Mouse (Mus musculus): ENCODE results near the gene Spag5. TPM values are rescaled to one million over a fixed set of nuclear protein-coding genes. Genes with fewer than 3 reads are reported as not detected.

Spag5 gene
- polyA plus RNA-seq, 1 experiment, result 91.6 TPM

- Histone ChIP-seq H3K27ac (ENCODE audit: control insufficient read depth, insufficient read depth, low read depth, low read length, poor library complexity) (no peak overlapping the region), H3K4me3 (replicated peaks; ENCODE audit: control insufficient read depth, low read depth, low read length) (no peak overlapping the region), H3K4me1 (ENCODE audit: control insufficient read depth, insufficient read depth, low read length) (no peaks in the 10 kb centered on the region)
- TF ChIP-seq POLR2A (IDR thresholded peaks at IDR 0.05; ENCODE audit: borderline replicate concordance, control insufficient read depth, low read depth, low read length), result no peak
- no peak for TF ChIP-seq CTCF (IDR thresholded peaks at IDR 0.05; ENCODE audit: control insufficient read depth, insufficient read depth, low read length)
- WGBS, result 67% methylated on average over 2 of the region's 2 CpGs
These were observed 59.4 kb downstream of the Spag5 start for GRCm38 (mm10) chr11:78360789-78361131.

GRCm38 (mm10) chr11:78363309-78364007 lies 62.1 kb downstream of the Spag5 start:
- WGBS, result 69% methylated on average over 13 of the region's 13 CpGs
- H3K4me1 ChIP-seq (ENCODE audit: control insufficient read depth, insufficient read depth, low read length), result no peaks in the 10 kb centered on the region
- no peak overlapping the region for H3K4me3 ChIP-seq (replicated peaks; ENCODE audit: control insufficient read depth, low read depth, low read length)
- no peak overlapping the region for H3K27ac ChIP-seq (ENCODE audit: control insufficient read depth, insufficient read depth, low read depth, low read length, poor library complexity)
- TF ChIP-seq POLR2A (IDR thresholded peaks at IDR 0.05; ENCODE audit: borderline replicate concordance, control insufficient read depth, low read depth, low read length), result no peak
- no peak for TF ChIP-seq CTCF (IDR thresholded peaks at IDR 0.05; ENCODE audit: control insufficient read depth, insufficient read depth, low read length)

- WGBS, result 68% methylated on average over 8 of the region's 8 CpGs
- Histone ChIP-seq H3K27ac (ENCODE audit: control insufficient read depth, insufficient read depth, low read depth, low read length, poor library complexity) (no peak overlapping the region), H3K4me1 (ENCODE audit: control insufficient read depth, insufficient read depth, low read length) (no peaks in the 10 kb centered on the region), H3K4me3 (replicated peaks; ENCODE audit: control insufficient read depth, low read depth, low read length) (no peak overlapping the region)
- TF ChIP-seq POLR2A (IDR thresholded peaks at IDR 0.05; ENCODE audit: borderline replicate concordance, control insufficient read depth, low read depth, low read length) (no peak), CTCF (IDR thresholded peaks at IDR 0.05; ENCODE audit: control insufficient read depth, insufficient read depth, low read length) (no peak)
These were observed 62.8 kb downstream of the Spag5 start for GRCm38 (mm10) chr11:78364103-78364502.

GRCm38 (mm10) chr11:78367456-78368225 lies 66.3 kb downstream of the Spag5 start:
- TF ChIP-seq POLR2A (IDR thresholded peaks at IDR 0.05; ENCODE audit: borderline replicate concordance, control insufficient read depth, low read depth, low read length), result no peak
- no peak for TF ChIP-seq CTCF (IDR thresholded peaks at IDR 0.05; ENCODE audit: control insufficient read depth, insufficient read depth, low read length)
- H3K4me3 ChIP-seq (replicated peaks; ENCODE audit: control insufficient read depth, low read depth, low read length), result no peak overlapping the region
- no peak overlapping the region for H3K27ac ChIP-seq (ENCODE audit: control insufficient read depth, insufficient read depth, low read depth, low read length, poor library complexity)
- no peaks in the 10 kb centered on the region for H3K4me1 ChIP-seq (ENCODE audit: control insufficient read depth, insufficient read depth, low read length)
- 90% methylated on average over 15 of the region's 15 CpGs for WGBS

GRCm38 (mm10) chr11:78370389-78370788 lies 69.1 kb downstream of the Spag5 start:
- TF ChIP-seq POLR2A (IDR thresholded peaks at IDR 0.05; ENCODE audit: borderline replicate concordance, control insufficient read depth, low read depth, low read length) (no peak), CTCF (IDR thresholded peaks at IDR 0.05; ENCODE audit: control insufficient read depth, insufficient read depth, low read length) (no peak)
- Histone ChIP-seq H3K4me1 (ENCODE audit: control insufficient read depth, insufficient read depth, low read length) (no peaks in the 10 kb centered on the region), H3K27ac (ENCODE audit: control insufficient read depth, insufficient read depth, low read depth, low read length, poor library complexity) (no peak overlapping the region), H3K4me3 (replicated peaks; ENCODE audit: control insufficient read depth, low read depth, low read length) (no peak overlapping the region)
- 30% methylated on average over 1 of the region's 1 CpGs for WGBS

- no peak overlapping the region for H3K4me3 ChIP-seq (replicated peaks; ENCODE audit: control insufficient read depth, low read depth, low read length)
- 83% methylated on average over 11 of the region's 11 CpGs for WGBS
- TF ChIP-seq POLR2A (IDR thresholded peaks at IDR 0.05; ENCODE audit: borderline replicate concordance, control insufficient read depth, low read depth, low read length) (no peak), CTCF (IDR thresholded peaks at IDR 0.05; ENCODE audit: control insufficient read depth, insufficient read depth, low read length) (no peak)
- no peak overlapping the region for H3K27ac ChIP-seq (ENCODE audit: control insufficient read depth, insufficient read depth, low read depth, low read length, poor library complexity)
- no peaks in the 10 kb centered on the region for H3K4me1 ChIP-seq (ENCODE audit: control insufficient read depth, insufficient read depth, low read length)
These were observed 70.4 kb downstream of the Spag5 start for GRCm38 (mm10) chr11:78371711-78372110.

Other genes starting within 250 kb of the Spag5 start
- 9.8 and 16.3 TPM in 2 replicates for gene Eral1, start 221.1 kb upstream of the Spag5 start, polyA plus RNA-seq (2011; ENCODE audit: insufficient read depth, insufficient read length, low replicate concordance, missing spikeins)
- 5.3 and 12.3 TPM in 2 replicates for gene Fam222b, start 206.9 kb upstream of the Spag5 start, polyA plus RNA-seq (2011; ENCODE audit: insufficient read depth, insufficient read length, low replicate concordance, missing spikeins)
- 20.6 and 30.0 TPM in 2 replicates for gene Traf4, start 135.9 kb upstream of the Spag5 start, polyA plus RNA-seq (2011; ENCODE audit: insufficient read depth, insufficient read length, low replicate concordance, missing spikeins)
- 10.4 and 17.8 TPM in 2 replicates for gene Nek8, start 124.9 kb upstream of the Spag5 start, polyA plus RNA-seq (2011; ENCODE audit: insufficient read depth, insufficient read length, low replicate concordance, missing spikeins)
- gene Tlcd1, start 124.8 kb upstream of the Spag5 start, polyA plus RNA-seq (2011; ENCODE audit: insufficient read depth, insufficient read length, low replicate concordance, missing spikeins), result 48.0 and 66.6 TPM in 2 replicates
- 181 and 299 TPM in 2 replicates for gene Rpl23a, start 117.9 kb upstream of the Spag5 start, polyA plus RNA-seq (2011; ENCODE audit: insufficient read depth, insufficient read length, low replicate concordance, missing spikeins)
- gene Rab34, start 113.1 kb upstream of the Spag5 start, polyA plus RNA-seq (2011; ENCODE audit: insufficient read depth, insufficient read length, low replicate concordance, missing spikeins), result 5.2 and 8.6 TPM in 2 replicates
- 2.6 and 3.3 TPM in 2 replicates for gene Proca1, start 108.1 kb upstream of the Spag5 start, polyA plus RNA-seq (2011; ENCODE audit: insufficient read depth, insufficient read length, low replicate concordance, missing spikeins)
- gene Sdf2, start 55.8 kb upstream of the Spag5 start, polyA plus RNA-seq (2011; ENCODE audit: insufficient read depth, insufficient read length, low replicate concordance, missing spikeins), result 47.7 and 67.8 TPM in 2 replicates
- 15.1 and 30.7 TPM in 2 replicates for gene Supt6, start 55.5 kb upstream of the Spag5 start, polyA plus RNA-seq (2011; ENCODE audit: insufficient read depth, insufficient read length, low replicate concordance, missing spikeins)
- 25.9 and 50.3 TPM in 2 replicates for gene 2610507B11Rik, start 39.8 kb upstream of the Spag5 start, polyA plus RNA-seq (2011; ENCODE audit: insufficient read depth, insufficient read length, low replicate concordance, missing spikeins)
- 2.4 and 3.9 TPM in 2 replicates for gene BC030499, start 10.7 kb upstream of the Spag5 start, polyA plus RNA-seq (2011; ENCODE audit: insufficient read depth, insufficient read length, low replicate concordance, missing spikeins)
- gene Aldoc, start 21.4 kb downstream of the Spag5 start, polyA plus RNA-seq (2011; ENCODE audit: insufficient read depth, insufficient read length, low replicate concordance, missing spikeins), result 2.9 and 8.4 TPM in 2 replicates
- gene Pigs, start 26.9 kb downstream of the Spag5 start, polyA plus RNA-seq (2011; ENCODE audit: insufficient read depth, insufficient read length, low replicate concordance, missing spikeins), result 7.3 and 16.7 TPM in 2 replicates
- 35.6 and 71.9 TPM in 2 replicates for gene Unc119, start 42.0 kb downstream of the Spag5 start, polyA plus RNA-seq (2011; ENCODE audit: insufficient read depth, insufficient read length, low replicate concordance, missing spikeins)
- not detected in 2 replicates for gene Foxn1, start 85.0 kb downstream of the Spag5 start, polyA plus RNA-seq (2011; ENCODE audit: insufficient read depth, insufficient read length, low replicate concordance, missing spikeins)
- not detected in 2 replicates for gene Slc13a2, start 120.7 kb downstream of the Spag5 start, polyA plus RNA-seq (2011; ENCODE audit: insufficient read depth, insufficient read length, low replicate concordance, missing spikeins)
- 1.6 TPM in 1 of 2 replicates, not detected in the other for gene Slc46a1, start 164.2 kb downstream of the Spag5 start, polyA plus RNA-seq (2011; ENCODE audit: insufficient read depth, insufficient read length, low replicate concordance, missing spikeins)
- not detected in 2 replicates for gene Sarm1, start 196.2 kb downstream of the Spag5 start, polyA plus RNA-seq (2011; ENCODE audit: insufficient read depth, insufficient read length, low replicate concordance, missing spikeins)
- gene Vtn, start 197.6 kb downstream of the Spag5 start, polyA plus RNA-seq (2011; ENCODE audit: insufficient read depth, insufficient read length, low replicate concordance, missing spikeins), result 6.2 and 19.7 TPM in 2 replicates
- not detected in 2 replicates for gene Sebox, start 201.9 kb downstream of the Spag5 start, polyA plus RNA-seq (2011; ENCODE audit: insufficient read depth, insufficient read length, low replicate concordance, missing spikeins)
- gene Tmem199, start 210.6 kb downstream of the Spag5 start, polyA plus RNA-seq (2011; ENCODE audit: insufficient read depth, insufficient read length, low replicate concordance, missing spikeins), result 6.5 and 16.5 TPM in 2 replicates
- gene Poldip2, start 210.7 kb downstream of the Spag5 start, polyA plus RNA-seq (2011; ENCODE audit: insufficient read depth, insufficient read length, low replicate concordance, missing spikeins), result 14.2 and 19.0 TPM in 2 replicates
- 5.4 and 11.7 TPM in 2 replicates for gene Tnfaip1, start 234.8 kb downstream of the Spag5 start, polyA plus RNA-seq (2011; ENCODE audit: insufficient read depth, insufficient read length, low replicate concordance, missing spikeins)
- gene Ift20, start 234.8 kb downstream of the Spag5 start, polyA plus RNA-seq (2011; ENCODE audit: insufficient read depth, insufficient read length, low replicate concordance, missing spikeins), result 28.2 and 42.1 TPM in 2 replicates
- 16.1 and 27.3 TPM in 2 replicates for gene Tmem97, start 249.2 kb downstream of the Spag5 start, polyA plus RNA-seq (2011; ENCODE audit: insufficient read depth, insufficient read length, low replicate concordance, missing spikeins)